Mouse (Mus musculus) forebrain, embryonic 10.5 days (tissue): ENCODE measurements at regions not wholly inside any gene's neighbourhood (a gene's known extent, or its start where the extent isn't known, plus 50 kb on each side); places are given as distances from the start of the nearest gene placed in this dataset.

Source experiments
- DNase-seq: peaks from one replicate; pipeline ENCODE4 v3.0.0-alpha.2; 2017; ENCODE audit warnings: low spot score; ENCODE audit errors: extremely low spot score
- H3K27ac ChIP-seq: fragments of 300-500 bp; sonication (generic); 2 replicates; pipeline ENCODE4 v1.5.1; 2016; ENCODE audit warnings: mild to moderate bottlenecking
- H3K27me3 ChIP-seq: fragments of 300-500 bp; sonication (generic); 2 replicates; pipeline ENCODE4 v1.6.1; 2016; ENCODE audit warnings: mild to moderate bottlenecking; ENCODE audit not compliant: poor library complexity, severe bottlenecking
- H3K36me3 ChIP-seq: fragments of 300-500 bp; sonication (generic); replicated peaks from 2 replicates; pipeline ENCODE4 v1.6.1; 2016; ENCODE audit warnings: mild to moderate bottlenecking, moderate library complexity
- H3K4me1 ChIP-seq: fragments of 300-500 bp; sonication (generic); 2 replicates; pipeline ENCODE4 v1.6.1; 2016
- H3K4me3 ChIP-seq: fragments of 300-500 bp; sonication (generic); 2 replicates; pipeline ENCODE4 v1.5.1; 2016; ENCODE audit warnings: mild to moderate bottlenecking, moderate library complexity
- H3K9me3 ChIP-seq: fragments of 300-500 bp; sonication (generic); 2 replicates; pipeline ENCODE4 v1.6.1; 2016; ENCODE audit warnings: mild to moderate bottlenecking, moderate library complexity
- WGBS: fragments of 180-500 bp; shearing (Covaris S2); methylation state at CpG from one replicate; pipeline ENCODE4 v1.1.7; 2016; 5-methylcytosine and 5-hydroxymethylcytosine counted together

- peaks cover 21% of the 10 kb centered on the region for H3K27me3 ChIP-seq
- H3K4me1 ChIP-seq, result peaks cover 6% of the 10 kb centered on the region
- no peak overlapping the region for H3K4me3 ChIP-seq
- 95% methylated on average over 12 of the region's 12 CpGs for WGBS
- no peaks in the 10 kb centered on the region for H3K36me3 ChIP-seq
- no peaks in the 10 kb centered on the region for H3K9me3 ChIP-seq
- DNase-seq, result no peak
- H3K27ac ChIP-seq, result no peak overlapping the region
Measured at GRCm38 (mm10) chr6:99796390-99796789, 70.2 kb upstream of the Prok2 start.

- Histone ChIP-seq H3K4me1 (peaks cover 6% of the 10 kb centered on the region), H3K27me3 (peaks cover 16% of the 10 kb centered on the region), H3K36me3 (no peaks in the 10 kb centered on the region), H3K4me3 (no peak overlapping the region), H3K27ac (no peak overlapping the region), H3K9me3 (no peaks in the 10 kb centered on the region)
- WGBS, result 64% methylated on average over 10 of the region's 10 CpGs
- DNase-seq, result no peak
Measured at GRCm38 (mm10) chr6:99793546-99793945, 67.4 kb upstream of the Prok2 start.

GRCm38 (mm10) chr6:99792353-99792752, 66.2 kb upstream of the Prok2 start:
- 69% methylated on average over 10 of the region's 10 CpGs for WGBS
- peaks cover 16% of the 10 kb centered on the region for H3K27me3 ChIP-seq
- no peaks in the 10 kb centered on the region for H3K36me3 ChIP-seq
- DNase-seq, result no peak
- no peak overlapping the region for H3K27ac ChIP-seq
- no peak overlapping the region for H3K4me3 ChIP-seq
- H3K4me1 ChIP-seq, result peaks cover 6% of the 10 kb centered on the region
- H3K9me3 ChIP-seq, result no peaks in the 10 kb centered on the region

GRCm38 (mm10) chr6:99786977-99787376, 60.8 kb upstream of the Prok2 start:
- no peak overlapping the region for H3K4me3 ChIP-seq
- H3K4me1 ChIP-seq, result peaks cover 10% of the 10 kb centered on the region
- no peaks in the 10 kb centered on the region for H3K9me3 ChIP-seq
- peaks cover under 1% of the 10 kb centered on the region; the same call in 1 of the 2 replicates for H3K27me3 ChIP-seq
- H3K36me3 ChIP-seq, result no peaks in the 10 kb centered on the region
- no peak for DNase-seq
- 88% methylated on average over 7 of the region's 7 CpGs for WGBS
- H3K27ac ChIP-seq, result no peak overlapping the region

- no peak for DNase-seq
Measured at GRCm38 (mm10) chr6:99785212-99785611, 59.0 kb upstream of the Prok2 start.

GRCm38 (mm10) chr6:99784804-99785203, 58.6 kb upstream of the Prok2 start:
- no peaks in the 10 kb centered on the region for H3K36me3 ChIP-seq
- H3K9me3 ChIP-seq, result no peaks in the 10 kb centered on the region
- H3K4me1 ChIP-seq, result peaks cover 10% of the 10 kb centered on the region
- no peak overlapping the region for H3K27ac ChIP-seq
- DNase-seq, result no peak
- H3K27me3 ChIP-seq, result no peaks in the 10 kb centered on the region
- 87% methylated on average over 3 of the region's 3 CpGs for WGBS
- H3K4me3 ChIP-seq, result no peak overlapping the region

More at GRCm38 (mm10) chr6:99785212-99785611, 59.0 kb upstream of the Prok2 start:
- Histone ChIP-seq H3K9me3 (no peaks in the 10 kb centered on the region), H3K36me3 (no peaks in the 10 kb centered on the region), H3K4me3 (no peak overlapping the region), H3K27ac (no peak overlapping the region), H3K4me1 (peaks cover 10% of the 10 kb centered on the region), H3K27me3 (no peaks in the 10 kb centered on the region)
- WGBS, result 89% methylated on average over 6 of the region's 6 CpGs

GRCm38 (mm10) chr6:99784285-99784684, 58.1 kb upstream of the Prok2 start:
- DNase-seq, result no peak
- Histone ChIP-seq H3K9me3 (no peaks in the 10 kb centered on the region), H3K4me3 (no peak overlapping the region), H3K4me1 (peaks cover 10% of the 10 kb centered on the region), H3K27me3 (no peaks in the 10 kb centered on the region), H3K27ac (no peak overlapping the region), H3K36me3 (no peaks in the 10 kb centered on the region)
- 56% methylated on average over 8 of the region's 8 CpGs for WGBS

GRCm38 (mm10) chr6:99782996-99783395, 56.8 kb upstream of the Prok2 start:
- Histone ChIP-seq H3K36me3 (no peaks in the 10 kb centered on the region), H3K27me3 (no peaks in the 10 kb centered on the region), H3K4me1 (peaks cover 10% of the 10 kb centered on the region), H3K9me3 (no peaks in the 10 kb centered on the region), H3K4me3 (no peak overlapping the region), H3K27ac (no peak overlapping the region)
- WGBS, result 84% methylated on average over 2 of the region's 2 CpGs
- no peak for DNase-seq
